Mouse (Mus musculus) midbrain, embryonic 12.5 days (tissue): ENCODE data around the gene Phf21a. TPM values are rescaled to one million over a fixed set of nuclear protein-coding genes. Genes with fewer than 3 reads are reported as not detected.

Experiments used
- ATAC-seq: fragments of 200-750 bp; cut with Nextera tagmentation; 2 replicates; pipeline ENCODE4 v1.8.0; 2017; ENCODE audit warnings: low read depth, moderate TSS enrichment, moderate library complexity; ENCODE audit not compliant: low FRiP score
- H3K27ac ChIP-seq: fragments of 300-500 bp; sonication (generic); replicated peaks from 2 replicates; pipeline ENCODE4 v1.5.1; 2016; ENCODE audit warnings: mild to moderate bottlenecking
- H3K27me3 ChIP-seq: fragments of 300-500 bp; sonication (generic); 2 replicates; pipeline ENCODE4 v1.6.1; 2016; ENCODE audit warnings: mild to moderate bottlenecking
- H3K36me3 ChIP-seq: fragments of 300-500 bp; sonication (generic); 2 replicates; pipeline ENCODE4 v1.6.1; 2016
- H3K4me1 ChIP-seq: fragments of 300-500 bp; sonication (generic); 2 replicates; pipeline ENCODE4 v1.6.1; 2016
- H3K4me2 ChIP-seq: fragments of 300-500 bp; sonication (generic); replicated peaks from 2 replicates; pipeline ENCODE4 v1.6.1; 2016; ENCODE audit warnings: mild to moderate bottlenecking, moderate library complexity
- H3K4me3 ChIP-seq: fragments of 300-500 bp; sonication (generic); 2 replicates; pipeline ENCODE4 v1.5.1; 2016; ENCODE audit warnings: mild to moderate bottlenecking
- H3K9ac ChIP-seq: fragments of 300-500 bp; sonication (generic); replicated peaks from 2 replicates; pipeline ENCODE4 v1.6.1; 2016; ENCODE audit warnings: mild to moderate bottlenecking, moderate library complexity
- H3K9me3 ChIP-seq: fragments of 300-500 bp; sonication (generic); 2 replicates; pipeline ENCODE4 v1.6.1; 2016; ENCODE audit warnings: mild to moderate bottlenecking
- WGBS: fragments of 180-500 bp; shearing (Covaris S2); methylation state at CpG from one replicate; pipeline ENCODE4 v1.1.7; 2016; 5-methylcytosine and 5-hydroxymethylcytosine counted together
- polyA plus RNA-seq: library from polyadenylated mRNA; unstranded; fragments of >200 nt; fragmentation: Nextera tagmentation; extraction: Ambion mirVana; gene quantifications from 2 replicates; pipeline ENCODE4 v1.2.1, GENCODE M21; 2016

Phf21a gene
- polyA plus RNA-seq, 1 experiment from 2014 or later: 45.6 TPM

DNA sequence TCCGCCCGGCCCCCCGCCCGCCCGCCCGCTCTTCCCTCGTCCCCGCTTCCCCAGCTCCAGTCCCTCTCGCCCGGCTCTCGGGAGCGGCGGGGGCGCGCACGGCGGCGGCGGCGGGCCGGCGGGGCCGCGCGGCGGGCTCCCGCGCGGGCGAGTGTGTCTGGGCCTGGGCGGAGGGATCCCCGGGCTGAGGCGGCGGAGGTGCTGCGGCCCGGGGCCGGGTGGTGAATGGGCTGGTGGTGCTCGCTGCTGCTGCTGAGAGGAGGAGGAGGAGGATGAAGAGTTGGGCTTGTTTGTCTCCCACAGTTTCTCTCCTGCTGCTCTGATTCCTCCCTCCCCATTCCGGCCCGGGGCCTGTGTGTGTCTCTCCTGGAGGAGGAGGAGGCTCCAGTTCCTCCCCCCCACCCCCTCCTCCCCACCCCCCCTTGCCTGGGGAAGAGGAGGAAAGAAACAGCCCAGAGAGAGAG is 90.7 kb downstream of the Phf21a start:
- Histone ChIP-seq H3K36me3 (no peaks in the 10 kb centered on the region), H3K4me1 (peaks cover 26% of the 10 kb centered on the region), H3K9me3 (no peaks in the 10 kb centered on the region), H3K4me3 (peak overlapping the region; percentile 68), H3K4me2 (peak overlapping the region; percentile 87), H3K9ac (peak overlapping the region; percentile 95), H3K27ac (peak overlapping the region; percentile 99), H3K27me3 (no peaks in the 10 kb centered on the region)
- 1% methylated on average over 15 of the region's 40 CpGs for WGBS
- ATAC-seq: peak; percentile 78

DNA sequence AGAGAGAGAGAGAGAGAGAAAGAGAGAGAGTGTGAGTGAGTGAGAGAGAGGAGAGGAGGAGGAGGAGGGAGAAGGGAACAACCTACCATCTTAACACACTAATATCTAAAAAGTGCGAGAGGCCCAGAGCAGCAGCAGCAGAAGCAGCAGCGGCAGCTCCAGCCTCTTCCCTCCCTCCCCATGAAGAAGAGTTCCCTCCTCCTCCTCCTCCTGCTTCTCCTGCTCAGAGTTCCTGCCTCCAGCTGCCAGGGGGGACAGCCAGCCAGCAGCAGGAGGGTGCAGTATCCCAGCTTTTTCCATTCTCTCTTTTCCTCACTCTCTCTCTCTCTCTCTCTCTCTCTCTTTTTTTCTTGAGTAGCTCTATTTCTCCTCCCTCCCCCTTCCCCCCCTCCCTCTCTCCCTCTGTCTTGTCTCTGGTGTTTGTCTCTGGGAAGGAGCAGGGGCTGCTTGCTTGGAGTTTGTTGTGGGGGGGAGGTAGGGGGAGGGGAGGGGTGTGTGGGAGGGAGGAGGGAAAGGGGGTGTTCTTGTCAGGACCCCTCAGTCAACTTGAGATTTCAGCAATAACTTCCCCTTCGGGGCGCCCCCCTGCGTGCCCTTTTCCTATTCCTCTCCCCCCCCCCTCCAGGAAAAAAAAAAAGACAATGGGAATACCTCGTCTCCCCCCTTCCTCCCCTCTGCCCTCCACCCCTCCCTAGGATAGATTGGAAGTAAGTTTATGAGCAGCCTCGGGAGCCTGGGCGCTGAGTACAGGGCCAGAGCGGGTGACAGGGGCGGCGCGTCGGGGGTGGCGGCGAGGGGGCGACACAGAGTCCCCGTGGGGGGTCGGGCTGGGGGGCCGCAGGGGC is 91.4 kb downstream of the Phf21a start:
- Histone ChIP-seq H3K27me3 (no peaks in the 10 kb centered on the region), H3K9me3 (no peaks in the 10 kb centered on the region), H3K4me2 (peak overlapping the region; percentile 87), H3K36me3 (no peaks in the 10 kb centered on the region), H3K4me3 (peak overlapping the region; percentile 68), H3K4me1 (peaks cover 29% of the 10 kb centered on the region), H3K27ac (peak overlapping the region; percentile 99), H3K9ac (peak overlapping the region; percentile 95)
- peak; percentile 61 for ATAC-seq
- 0% methylated on average over 7 of the region's 19 CpGs for WGBS

DNA sequence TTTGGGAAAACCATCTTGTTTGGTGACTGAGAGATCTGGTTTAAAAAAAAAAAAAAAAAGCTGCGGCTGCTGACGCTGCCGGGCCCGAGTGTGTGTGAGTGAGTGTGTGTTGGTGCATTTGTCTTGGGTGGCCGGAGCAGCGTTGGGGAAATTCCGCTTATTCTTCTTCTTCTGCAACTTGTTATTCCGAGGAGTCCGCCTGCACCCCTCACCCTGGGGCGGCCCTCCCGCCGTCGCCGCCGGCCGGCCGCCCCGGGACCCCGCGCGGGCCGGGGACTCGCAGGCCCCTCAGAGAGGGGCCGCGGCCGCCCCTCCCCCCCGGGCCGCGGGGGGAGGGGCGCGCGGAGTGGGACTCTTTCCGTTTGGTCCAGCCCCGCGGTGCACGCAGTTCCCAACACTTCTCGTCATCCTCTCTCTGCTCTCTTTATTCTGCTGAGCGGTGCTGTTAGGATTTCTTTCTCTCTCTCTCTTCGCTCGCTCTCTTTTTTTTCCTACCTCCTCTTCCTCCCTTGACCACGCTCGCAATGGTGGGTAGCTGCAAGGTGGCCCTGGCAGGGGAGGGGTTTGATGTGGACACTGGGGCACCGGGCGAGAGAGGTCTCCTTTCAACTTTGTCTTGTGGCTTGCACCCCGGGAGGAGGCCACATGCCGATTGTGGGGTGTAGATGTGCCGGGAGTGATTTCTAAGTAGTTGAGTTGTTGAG is 92.3 kb downstream of the Phf21a start:
- under 1% methylated on average over 28 of the region's 47 CpGs for WGBS
- peaks cover 35% of the 10 kb centered on the region for H3K4me1 ChIP-seq
- no peaks in the 10 kb centered on the region for H3K36me3 ChIP-seq

DNA sequence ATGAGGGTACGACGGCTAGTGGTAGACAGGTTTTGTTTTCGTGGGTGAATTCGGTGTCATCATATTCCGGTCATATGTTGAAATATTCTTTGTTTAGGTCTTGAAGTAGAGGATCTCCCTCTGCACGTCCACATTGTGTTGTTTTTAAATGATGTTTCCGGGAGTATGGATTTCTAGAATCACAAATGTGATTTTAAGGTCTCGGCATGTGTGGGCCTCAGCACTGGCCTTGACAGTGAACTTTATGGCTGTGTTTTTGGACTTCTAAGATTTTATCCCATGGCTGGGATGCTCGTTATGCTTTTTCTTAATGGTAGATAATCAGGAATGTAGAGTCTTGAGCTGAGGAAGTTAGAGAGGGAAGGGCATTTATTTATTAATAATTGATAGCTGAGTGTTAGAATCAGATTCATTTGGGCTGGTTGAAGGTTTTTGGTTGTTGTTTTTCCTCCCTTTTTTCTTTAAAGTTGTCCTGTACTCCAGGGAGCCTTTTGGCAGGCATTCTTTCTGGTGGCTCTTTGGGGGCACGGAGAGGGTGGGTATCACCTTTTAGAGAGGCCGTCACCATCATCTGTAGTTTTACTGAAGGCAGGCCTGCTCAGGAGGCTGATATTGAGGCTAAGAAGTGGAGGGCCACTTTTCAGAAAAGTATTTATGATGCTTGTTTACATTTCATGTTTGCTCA is 93.0 kb downstream of the Phf21a start:
- Histone ChIP-seq H3K27ac (peak overlapping the region; percentile 99), H3K9ac (peak overlapping the region; percentile 95), H3K36me3 (no peaks in the 10 kb centered on the region), H3K27me3 (no peaks in the 10 kb centered on the region), H3K4me2 (peak overlapping the region; percentile 87), H3K4me1 (peaks cover 35% of the 10 kb centered on the region), H3K4me3 (peak overlapping the region; percentile 68), H3K9me3 (no peaks in the 10 kb centered on the region)
- 8% methylated on average over 11 of the region's 11 CpGs for WGBS
- ATAC-seq: no peak

More for the DNA sequence above, 92.3 kb downstream of the Phf21a start:
- Histone ChIP-seq H3K4me3 (peak overlapping the region; percentile 68), H3K9me3 (no peaks in the 10 kb centered on the region), H3K27me3 (no peaks in the 10 kb centered on the region), H3K4me2 (peak overlapping the region; percentile 87), H3K9ac (peak overlapping the region; percentile 95), H3K27ac (peak overlapping the region; percentile 99)
- peak; percentile 31 for ATAC-seq

GRCm38 (mm10) chr2:92187061-92187460 is 94.1 kb downstream of the Phf21a start:
- Histone ChIP-seq H3K4me1 (peaks cover 34% of the 10 kb centered on the region), H3K4me3 (peak overlapping the region; percentile 68), H3K27ac (no peak overlapping the region), H3K27me3 (no peaks in the 10 kb centered on the region), H3K9ac (no peak overlapping the region), H3K4me2 (peak overlapping the region; percentile 87), H3K36me3 (no peaks in the 10 kb centered on the region), H3K9me3 (no peaks in the 10 kb centered on the region)
- ATAC-seq: no peak
- 59% methylated on average over 6 of the region's 6 CpGs for WGBS

- H3K4me3 ChIP-seq: peak overlapping the region; percentile 14
Observed at GRCm38 (mm10) chr2:92188744-92189143, 95.8 kb downstream of the Phf21a start.

GRCm38 (mm10) chr2:92190960-92191359 is 98.0 kb downstream of the Phf21a start:
- peaks cover 30% of the 10 kb centered on the region for H3K4me1 ChIP-seq
- H3K9me3 ChIP-seq: no peaks in the 10 kb centered on the region
- H3K27ac ChIP-seq: 0 out of 2 replicates have a peak overlapping the region, but pooled peaks have one; percentile 10
- H3K4me2 ChIP-seq: no peak overlapping the region
- H3K9ac ChIP-seq: no peak overlapping the region
- no peak for ATAC-seq
- WGBS: 72% methylated on average over 5 of the region's 5 CpGs
- H3K27me3 ChIP-seq: no peaks in the 10 kb centered on the region
- no peak overlapping the region for H3K4me3 ChIP-seq
- H3K36me3 ChIP-seq: no peaks in the 10 kb centered on the region

More at GRCm38 (mm10) chr2:92188744-92189143, 95.8 kb downstream of the Phf21a start:
- Histone ChIP-seq H3K36me3 (no peaks in the 10 kb centered on the region), H3K4me2 (peak overlapping the region; percentile 42), H3K9me3 (no peaks in the 10 kb centered on the region), H3K27ac (no peak overlapping the region), H3K9ac (no peak overlapping the region), H3K27me3 (no peaks in the 10 kb centered on the region), H3K4me1 (peaks cover 32% of the 10 kb centered on the region)
- WGBS: 59% methylated on average over 3 of the region's 3 CpGs
- ATAC-seq: no peak

- no peaks in the 10 kb centered on the region for H3K27me3 ChIP-seq
- no peak overlapping the region for H3K4me3 ChIP-seq
- H3K9ac ChIP-seq: no peak overlapping the region
- H3K36me3 ChIP-seq: no peaks in the 10 kb centered on the region
- peaks cover 19% of the 10 kb centered on the region for H3K4me1 ChIP-seq
- no peak overlapping the region for H3K27ac ChIP-seq
- ATAC-seq: no peak
- no peaks in the 10 kb centered on the region for H3K9me3 ChIP-seq
- 81% methylated on average over 5 of the region's 5 CpGs for WGBS
- H3K4me2 ChIP-seq: no peak overlapping the region
Observed at GRCm38 (mm10) chr2:92191826-92192581, 99.1 kb downstream of the Phf21a start.

DNA sequence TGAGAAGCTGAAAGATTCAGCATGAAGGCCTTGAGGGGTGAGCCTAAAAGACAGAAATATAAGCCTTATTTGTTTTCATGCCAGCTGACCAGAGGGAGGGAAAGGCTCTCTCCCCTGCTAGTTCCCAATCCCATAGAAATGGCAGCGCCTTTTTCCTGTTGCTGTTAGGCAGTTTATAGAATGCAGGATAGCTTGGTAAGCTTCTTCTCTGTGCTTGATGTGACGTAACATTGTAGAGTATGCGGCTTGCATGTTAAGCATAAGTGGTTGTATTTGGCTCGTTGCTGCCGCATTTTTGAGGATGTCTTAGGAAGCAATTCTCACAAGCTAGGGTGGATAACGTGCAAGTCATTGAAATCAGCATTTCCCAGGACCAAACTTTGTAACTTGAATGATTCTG is 105.2 kb downstream of the Phf21a start:
- Histone ChIP-seq H3K4me1 (peaks cover 21% of the 10 kb centered on the region), H3K27me3 (no peaks in the 10 kb centered on the region), H3K9ac (no peak overlapping the region), H3K4me3 (no peak overlapping the region), H3K27ac (no peak overlapping the region), H3K9me3 (no peaks in the 10 kb centered on the region), H3K4me2 (no peak overlapping the region), H3K36me3 (no peaks in the 10 kb centered on the region)
- WGBS: 61% methylated on average over 6 of the region's 6 CpGs
- no peak for ATAC-seq

- 92% methylated on average over 7 of the region's 7 CpGs for WGBS
- no peak overlapping the region for H3K27ac ChIP-seq
- H3K4me3 ChIP-seq: no peak overlapping the region
- peaks cover 21% of the 10 kb centered on the region for H3K4me1 ChIP-seq
- H3K4me2 ChIP-seq: no peak overlapping the region
- no peaks in the 10 kb centered on the region for H3K36me3 ChIP-seq
- no peak for ATAC-seq
- H3K9me3 ChIP-seq: no peaks in the 10 kb centered on the region
- H3K9ac ChIP-seq: no peak overlapping the region
- H3K27me3 ChIP-seq: no peaks in the 10 kb centered on the region
Observed at GRCm38 (mm10) chr2:92198747-92199146, 105.8 kb downstream of the Phf21a start.

DNA sequence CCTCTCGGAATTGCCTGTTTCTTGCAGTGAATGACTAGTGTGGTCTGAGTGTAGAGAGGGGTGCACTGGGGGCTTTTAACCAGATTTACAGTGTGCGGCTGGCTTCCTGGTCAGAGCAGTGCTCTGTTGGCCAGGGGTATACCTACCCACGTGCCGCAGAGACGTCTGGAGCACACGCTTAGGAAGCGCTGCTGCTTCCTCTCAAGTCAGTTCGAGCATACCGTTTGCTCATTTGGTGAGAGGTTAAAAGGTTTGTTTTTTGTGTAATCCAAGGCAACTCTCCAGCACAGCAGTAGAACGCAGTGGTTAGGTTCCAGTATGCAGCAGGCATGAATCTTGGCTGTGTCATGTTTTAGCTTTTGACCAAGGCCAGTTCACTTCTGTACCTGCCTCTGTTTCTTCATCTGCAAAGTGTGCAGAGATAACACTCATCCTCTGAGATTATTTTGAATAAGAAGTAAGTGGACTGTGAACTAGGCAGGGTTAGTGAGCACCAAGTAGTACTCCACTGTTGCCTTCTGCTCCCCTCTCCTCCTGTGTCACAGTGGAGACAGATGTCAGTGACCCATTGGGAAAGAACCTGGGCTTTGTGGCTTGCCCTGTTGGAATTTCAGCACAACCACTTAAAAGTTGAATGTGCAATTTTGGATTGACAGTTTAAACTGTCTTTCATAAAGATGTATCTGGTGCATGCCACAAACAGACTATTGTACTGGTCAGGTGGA is 106.8 kb downstream of the Phf21a start:
- Histone ChIP-seq H3K4me1 (peaks cover 25% of the 10 kb centered on the region), H3K27me3 (no peaks in the 10 kb centered on the region), H3K36me3 (no peaks in the 10 kb centered on the region), H3K27ac (no peak overlapping the region), H3K9me3 (no peaks in the 10 kb centered on the region), H3K4me2 (no peak overlapping the region), H3K4me3 (no peak overlapping the region), H3K9ac (no peak overlapping the region)
- 80% methylated on average over 10 of the region's 10 CpGs for WGBS
- no peak for ATAC-seq
